Mouse (Mus musculus): ENCODE results near the gene Nit2. TPM values are rescaled to one million over a fixed set of nuclear protein-coding genes. Genes with fewer than 3 reads are reported as not detected.
A peak's percentile ranks its signal among the peaks of the same experiment; 100 is the strongest.

The Nit2 gene
- total and polyA plus RNA-seq, 3 experiments = 59.4 to 93.3 (median 71.8) TPM

GRCm38 (mm10) chr16:57215957-57216356 is 48.8 kb upstream of the Nit2 start (continued):
- TF ChIP-seq HCFC1 (IDR thresholded peaks at IDR 0.05; ENCODE audit: low read depth, low read length) (no peak; the same call in 1 of the 2 replicates), MAZ (IDR thresholded peaks at IDR 0.05; ENCODE audit: low read depth, low read length) (no peak), CTCF (conservative IDR thresholded peaks at IDR 0.05 in 1 of 2, IDR thresholded peaks at IDR 0.05 in 1 of 2; ENCODE audit: low read depth in 2 of 2, low read length in 2 of 2) (no peak)

- dilution Hi-C loops (cut with MboI; ENCODE audit: extremely low pct_ligation_motif_present, extremely low pct_unique_long_range_greater_than_20kb, low sequenced_read_pairs) (no loop called here), in situ Hi-C loops (cut with MboI; ENCODE audit: low pct_ligation_motif_present, low pct_unique_long_range_greater_than_20kb, low sequenced_read_pairs) (no loop called here)
- no peaks in the 10 kb centered on the region for H3K9me3 ChIP-seq (replicated peaks; ENCODE audit: low read length)
- no peak overlapping the region for H3K4me3 ChIP-seq (replicated peaks in 1 of 3; ENCODE audit: low read depth in 2 of 3, low read length in 2 of 3, poor library complexity in 1 of 3)
- H3K4me2 ChIP-seq (ENCODE audit: insufficient read depth, low read depth, poor library complexity, severe bottlenecking) = no peak overlapping the region
- TF ChIP-seq JUND (conservative IDR thresholded peaks at IDR 0.05; ENCODE audit: low read depth, low read length) = no peak
- TF ChIP-seq IRF4 (IDR thresholded peaks at IDR 0.05; ENCODE audit: low read depth, low read length) = peak; percentile 25; the same call in 1 of the 2 replicates
- no peak for TF ChIP-seq ZKSCAN1 (IDR thresholded peaks at IDR 0.05; ENCODE audit: borderline replicate concordance, low read depth, low read length)
- no peak for TF ChIP-seq GABPA (IDR thresholded peaks at IDR 0.05; ENCODE audit: insufficient replicate concordance, low read depth, low read length)
- no peak for TF ChIP-seq HCFC1 (IDR thresholded peaks at IDR 0.05; ENCODE audit: low read depth, low read length)
- TF ChIP-seq MAFK (IDR thresholded peaks at IDR 0.05; ENCODE audit: insufficient replicate concordance, low read length) = peak; percentile 66; the same call in 1 of the 2 replicates
- TF ChIP-seq BHLHE40 (IDR thresholded peaks at IDR 0.05; ENCODE audit: low read depth, low read length) = no peak
- H3K9ac ChIP-seq (ENCODE audit: insufficient read depth, low read depth) = no peak overlapping the region
- H3K4me1 ChIP-seq (ENCODE audit: control insufficient read depth in 1 of 2, insufficient read depth in 2 of 2) = peaks cover 10 to 43% of the 10 kb centered on the region in 2 experiments
- no peaks in the 10 kb centered on the region for H3K27me3 ChIP-seq (replicated peaks)
- peak overlapping the region; percentile 73 for H3K27ac ChIP-seq (ENCODE audit: insufficient read depth, low read depth)
- DNase-seq (ENCODE audit: extremely low read depth) = peak; percentile 62
- no peaks in the 10 kb centered on the region for H3K79me2 ChIP-seq (replicated peaks; ENCODE audit: control insufficient read depth, extremely low read depth, insufficient read depth, poor library complexity, severe bottlenecking)
- H3K36me3 ChIP-seq (replicated peaks in 1 of 2; ENCODE audit: control insufficient read depth in 1 of 2, insufficient read depth in 1 of 2, low read length in 1 of 2) = peaks cover 21 to 59% of the 10 kb centered on the region in 2 experiments
These were observed 43.9 kb upstream of the Nit2 start for GRCm38 (mm10) chr16:57211037-57211436.

GRCm38 (mm10) chr16:57208342-57208741 is 41.2 kb upstream of the Nit2 start:
- Histone ChIP-seq H3K9me3 (replicated peaks; ENCODE audit: low read length) (no peaks in the 10 kb centered on the region), H3K4me2 (ENCODE audit: insufficient read depth, low read depth, poor library complexity, severe bottlenecking) (no peak overlapping the region), H3K9ac (ENCODE audit: insufficient read depth, low read depth) (no peak overlapping the region), H3K36me3 (replicated peaks in 1 of 2; ENCODE audit: control insufficient read depth in 1 of 2, insufficient read depth in 1 of 2, low read length in 1 of 2) (peaks cover 21 to 52% of the 10 kb centered on the region in 2 experiments), H3K27me3 (replicated peaks) (no peaks in the 10 kb centered on the region), H3K79me2 (replicated peaks; ENCODE audit: control insufficient read depth, extremely low read depth, insufficient read depth, poor library complexity, severe bottlenecking) (no peaks in the 10 kb centered on the region), H3K27ac (ENCODE audit: insufficient read depth, low read depth) (no peak overlapping the region), H3K4me1 (ENCODE audit: control insufficient read depth in 1 of 2, insufficient read depth in 2 of 2) (peaks cover 6 to 28% of the 10 kb centered on the region in 2 experiments), H3K4me3 (replicated peaks in 1 of 3; ENCODE audit: low read depth in 2 of 3, low read length in 2 of 3, poor library complexity in 1 of 3) (no peak overlapping the region)
- in situ Hi-C loops (cut with MboI; ENCODE audit: low pct_ligation_motif_present, low pct_unique_long_range_greater_than_20kb, low sequenced_read_pairs) (no loop called here), dilution Hi-C loops (cut with MboI; ENCODE audit: extremely low pct_ligation_motif_present, extremely low pct_unique_long_range_greater_than_20kb, low sequenced_read_pairs) (no loop called here)
- DNase-seq (ENCODE audit: extremely low read depth) = no peak
- no peak for TF ChIP-seq USF2 (conservative IDR thresholded peaks at IDR 0.05; ENCODE audit: low read depth, low read length)
- no peak for TF ChIP-seq PAX5 (IDR thresholded peaks at IDR 0.05; ENCODE audit: low read length)
- TF ChIP-seq KAT2A (IDR thresholded peaks at IDR 0.05; ENCODE audit: insufficient replicate concordance, low read length) = no peak
- TF ChIP-seq NRF1 (IDR thresholded peaks at IDR 0.05; ENCODE audit: low read depth, low read length) = no peak
- no peak for TF ChIP-seq MEF2A (IDR thresholded peaks at IDR 0.05; ENCODE audit: borderline replicate concordance, low read depth, low read length)
- no peak for TF ChIP-seq GABPA (IDR thresholded peaks at IDR 0.05; ENCODE audit: insufficient replicate concordance, low read depth, low read length)
- TF ChIP-seq EP300 (IDR thresholded peaks at IDR 0.05; ENCODE audit: low read length) = no peak
- no peak for TF ChIP-seq RCOR1 (conservative IDR thresholded peaks at IDR 0.05; ENCODE audit: low read depth, low read length)
- no peak for TF ChIP-seq ZMIZ1 (IDR thresholded peaks at IDR 0.05; ENCODE audit: low read depth, low read length)
- no peak for TF ChIP-seq ETS1 (conservative IDR thresholded peaks at IDR 0.05; ENCODE audit: low read depth, low read length)
- no peak for TF ChIP-seq IRF4 (IDR thresholded peaks at IDR 0.05; ENCODE audit: low read depth, low read length)
- no peak for TF ChIP-seq SMC3 (IDR thresholded peaks at IDR 0.05; ENCODE audit: low read depth, low read length)

Data from CH12.LX (cell line).